Mouse (Mus musculus) liver, postnatal 0 days (tissue): ENCODE measurements around the gene Sgpp2.

Experiments used
- CTCF ChIP-seq: sonication (generic); IDR thresholded peaks from 2 replicates; pipeline ENCODE4 v1.5.1; 2016; ENCODE audit warnings: antibody characterized with exemption, low read depth
- EP300 ChIP-seq: IDR thresholded peaks from 2 replicates; pipeline ENCODE4 v1.6.1; 2016; ENCODE audit warnings: antibody characterized with exemption, low read depth, mild to moderate bottlenecking

GRCm38 (mm10) chr1:78371569-78372236 lies 61.6 kb downstream of the Sgpp2 start:
- TF ChIP-seq CTCF = no peak
- no peak for TF ChIP-seq EP300
